Mouse (Mus musculus) gastrocnemius, postnatal 14 days (tissue): ENCODE results near the gene Arhgap28. TPM values are rescaled to one million over a fixed set of nuclear protein-coding genes. Genes with fewer than 3 reads are reported as not detected.
A peak's percentile ranks its signal among the peaks of the same experiment; 100 is the strongest.

Source experiments
- DNase-seq: peaks from one replicate; pipeline ENCODE4 v3.0.0; 2021; ENCODE audit warnings: mixed read lengths
- intact Hi-C: fragments of 180-260 bp; cut with DNase I; formaldehyde crosslinking; loops from one replicate; pipeline ENCODE4 v1.15.1; 2025; ENCODE audit warnings: low total_unique reads
- total RNA-seq, 2 experiments: library from RNA; stranded (reverse); gene quantifications; 2 replicates each; pipeline ENCODE4 v1.2.3; 2021

Arhgap28 gene
- total RNA-seq, 2 experiments from 2014 or later: 3.7 to 5.0 TPM

DNA sequence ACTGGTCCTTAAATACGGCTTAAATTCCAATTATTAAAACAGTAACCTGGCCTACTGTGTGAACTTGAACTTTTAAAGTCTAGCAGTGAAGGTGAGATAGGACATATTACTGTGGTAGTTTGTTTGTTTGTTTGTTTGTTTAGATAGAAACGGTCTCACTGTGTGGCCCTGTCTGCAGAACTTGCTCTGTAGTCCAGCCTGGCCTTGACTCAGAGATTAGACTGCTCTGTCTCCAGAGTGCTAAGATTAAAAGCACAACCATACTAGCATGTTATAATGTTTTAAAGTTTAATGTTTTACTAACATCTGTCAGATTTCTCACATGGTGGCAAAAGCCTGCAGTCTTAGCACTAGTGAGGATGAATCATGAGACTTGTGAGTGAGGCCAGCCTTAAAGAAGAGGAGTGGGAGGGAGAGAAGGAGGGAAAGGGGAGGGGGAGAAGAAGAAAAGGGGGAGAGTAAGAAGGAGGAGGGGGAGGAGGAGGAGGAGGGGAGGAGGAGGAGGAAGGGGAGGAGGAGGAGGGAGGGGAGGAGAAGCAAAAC lies 8.6 kb downstream of the Arhgap28 start:
- DNase-seq: no peak
- intact Hi-C loops: no loop called here

DNA sequence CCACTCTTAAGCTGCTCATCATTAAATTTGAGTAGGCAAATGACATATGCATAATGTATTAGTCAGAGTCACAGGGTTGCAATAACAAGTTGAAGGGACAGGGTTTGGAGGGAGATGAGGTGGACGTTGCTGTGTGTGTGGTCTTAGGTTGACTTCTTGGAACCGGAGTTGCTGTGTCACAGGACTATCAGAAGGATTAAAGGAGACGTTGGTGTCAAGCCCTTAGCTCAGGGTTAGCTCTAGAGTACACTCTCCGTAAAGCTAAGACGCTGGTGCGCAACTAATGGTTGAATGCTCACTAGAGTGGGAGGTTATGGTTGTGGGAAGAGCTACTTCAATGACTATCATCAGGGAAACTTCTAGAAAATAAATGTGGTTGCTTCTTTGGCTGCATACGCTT lies 9.1 kb downstream of the Arhgap28 start:
- DNase-seq: no peak
- intact Hi-C loops: no loop called here

DNA sequence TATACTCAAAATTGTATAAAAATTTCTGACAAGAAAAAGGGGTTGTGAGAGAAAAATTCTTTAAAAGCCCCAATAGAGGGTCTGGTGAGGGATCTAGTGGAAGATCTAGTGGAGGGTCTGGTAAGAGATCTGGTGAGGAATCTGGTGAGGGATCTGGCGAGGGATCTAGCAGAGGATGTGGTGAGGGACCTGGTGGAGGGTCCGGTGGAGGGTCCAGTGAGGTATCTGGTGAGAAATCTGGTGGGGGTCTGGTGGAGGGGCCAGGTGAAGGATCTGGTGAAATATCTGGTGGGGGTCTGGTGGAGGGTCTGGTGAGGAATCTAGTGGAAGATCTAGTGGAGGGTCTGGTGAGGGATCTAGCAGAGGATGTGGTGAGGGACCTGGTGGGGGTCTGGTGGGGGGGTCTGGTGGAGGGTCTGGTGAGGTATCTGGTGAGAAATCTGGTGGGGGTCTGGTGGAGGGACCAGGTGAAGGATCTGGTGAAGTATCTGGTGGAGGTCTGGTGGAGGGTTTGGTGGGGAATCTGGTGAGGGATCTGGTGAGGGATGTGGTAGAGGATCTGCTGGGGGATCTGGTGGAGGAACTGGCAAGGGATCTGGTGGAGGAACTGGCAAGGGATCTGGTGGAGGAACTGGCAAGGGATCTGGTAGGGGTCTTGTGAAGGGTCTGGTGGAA lies 10.4 kb downstream of the Arhgap28 start:
- DNase-seq: no peak
- intact Hi-C loops: no loop called here

DNA sequence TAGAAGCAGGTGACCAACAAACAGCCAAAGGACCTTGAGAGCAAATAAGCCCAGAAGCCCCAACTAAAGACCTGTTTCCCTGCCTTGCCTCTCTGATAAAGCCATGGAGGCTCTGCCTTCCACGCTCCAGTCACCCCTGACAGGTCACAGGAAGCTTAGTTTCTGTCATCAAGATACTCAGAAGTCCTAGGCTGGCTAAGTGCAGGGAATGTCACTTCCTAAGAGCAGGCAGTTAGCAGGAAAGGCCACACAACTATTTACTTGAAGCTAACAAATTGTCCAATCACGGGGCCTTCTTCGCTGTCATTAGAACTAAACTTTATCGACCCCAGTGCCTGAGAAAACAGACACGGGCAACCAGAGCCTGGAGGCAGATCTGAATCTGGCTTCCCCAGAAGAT lies 14.2 kb downstream of the Arhgap28 start:
- no peak for DNase-seq
- intact Hi-C loops: no loop called here

DNA sequence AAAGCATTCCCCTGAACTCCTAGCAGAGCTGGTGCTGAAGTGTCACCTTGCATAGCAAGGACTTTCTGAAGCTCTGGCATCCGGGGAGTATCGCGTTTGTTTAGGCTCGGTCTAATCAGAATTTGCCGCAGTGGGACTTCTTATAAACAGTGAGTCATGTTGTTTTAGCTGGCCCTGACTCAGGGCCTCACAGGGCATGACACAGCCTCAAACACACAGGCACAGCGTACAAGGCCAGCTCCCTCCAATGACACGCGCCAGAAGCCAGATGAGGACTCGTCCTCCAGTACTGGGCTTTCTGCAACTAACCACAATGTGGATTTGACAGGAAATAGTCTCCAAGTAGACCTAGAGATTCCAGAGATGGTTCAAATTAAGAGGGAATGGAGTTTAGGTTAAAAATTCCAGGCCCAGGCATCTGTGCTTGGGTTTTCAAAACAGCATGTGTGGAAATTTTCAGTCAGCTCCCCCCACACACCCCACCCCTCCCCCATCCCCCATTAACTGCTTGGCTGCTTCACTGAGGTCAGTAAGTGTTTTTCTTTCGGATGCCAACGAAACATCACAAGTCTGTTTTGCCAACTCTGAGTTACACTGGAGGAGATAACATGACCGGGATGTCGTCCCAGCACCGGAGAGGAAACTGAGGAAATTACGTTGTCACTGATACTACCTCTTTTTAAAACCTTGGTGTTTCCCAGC lies 14.8 kb downstream of the Arhgap28 start:
- peak; percentile 67 for DNase-seq
- intact Hi-C loops: no loop called here

DNA sequence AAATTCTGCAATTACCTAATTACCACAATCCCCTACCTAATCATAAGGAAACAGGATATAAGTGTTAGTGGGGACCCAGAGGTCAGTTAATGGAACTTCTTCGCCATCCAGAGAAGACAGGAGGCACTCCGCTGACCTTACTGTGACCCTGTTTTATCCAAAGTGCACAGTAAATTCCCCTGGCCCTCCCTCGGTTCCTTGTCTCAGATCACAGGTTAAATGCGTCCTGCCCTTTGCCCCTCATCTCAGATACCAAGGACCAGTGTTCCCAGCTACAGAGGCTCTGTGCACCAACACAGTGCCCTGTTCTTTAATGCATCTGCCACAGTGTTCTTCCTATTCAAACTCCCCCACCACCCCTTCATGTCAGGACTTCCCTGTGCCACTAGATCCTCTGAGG lies 18.4 kb downstream of the Arhgap28 start:
- intact Hi-C loops: no loop called here
- no peak for DNase-seq

DNA sequence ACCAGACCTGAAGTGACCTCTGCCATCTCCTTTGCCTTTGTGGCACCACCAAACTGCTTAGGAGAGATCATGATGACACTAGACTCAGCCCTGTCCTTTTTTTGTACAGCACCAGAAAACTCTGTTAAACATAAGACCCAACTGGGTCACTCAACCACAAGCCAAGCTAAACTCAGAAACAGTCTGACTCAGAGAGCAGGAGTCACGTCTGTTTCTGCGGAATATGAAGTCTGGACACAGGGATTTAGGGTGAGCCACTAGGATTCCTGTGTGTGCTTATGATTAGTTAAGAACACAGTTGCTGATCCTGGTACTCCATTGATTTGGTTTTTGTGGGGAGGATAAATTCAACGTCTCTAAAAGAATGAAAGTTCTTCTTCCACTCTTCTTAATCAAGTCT lies 23.3 kb downstream of the Arhgap28 start:
- intact Hi-C loops: no loop called here
- no peak for DNase-seq

DNA sequence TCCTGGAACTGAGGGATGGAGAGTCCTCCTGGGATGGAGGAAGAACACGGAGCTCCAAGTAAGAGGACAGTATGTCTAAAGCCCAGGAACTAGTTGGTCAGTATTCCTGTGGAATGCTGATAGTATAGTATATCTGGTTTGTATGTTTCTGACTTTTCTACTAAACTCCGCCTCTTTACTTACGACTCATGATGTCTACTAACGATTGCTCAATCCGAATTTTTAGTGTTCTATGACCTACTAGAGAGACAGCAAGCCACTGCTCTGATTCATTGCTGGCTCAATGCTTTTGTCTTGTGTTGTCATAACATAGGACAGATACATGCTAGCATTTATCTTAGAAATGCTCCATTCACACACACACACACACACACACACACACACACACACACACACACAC lies 24.7 kb downstream of the Arhgap28 start:
- DNase-seq: no peak
- intact Hi-C loops: no loop called here

DNA sequence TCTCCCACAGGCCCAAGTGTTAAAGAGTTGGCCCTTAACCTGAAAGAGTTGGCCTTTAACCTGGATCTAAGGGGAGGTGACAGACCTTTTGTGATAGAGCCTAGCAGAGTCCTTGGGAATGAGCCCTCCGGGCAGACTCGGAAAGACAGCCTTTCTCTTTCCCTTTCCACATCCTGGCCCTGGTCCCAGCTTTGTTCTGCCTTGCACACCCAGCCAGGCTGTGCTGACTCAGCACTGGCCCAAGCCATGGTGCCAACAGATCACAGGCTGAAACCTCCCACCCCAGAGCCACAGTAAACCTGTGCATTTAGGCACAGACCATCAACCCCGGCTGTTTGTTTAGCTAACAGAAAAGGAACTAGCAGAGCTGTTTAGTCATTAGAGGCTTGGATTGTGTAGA lies 25.1 kb downstream of the Arhgap28 start:
- DNase-seq: peak; percentile 81
- intact Hi-C loops: no loop called here

DNA sequence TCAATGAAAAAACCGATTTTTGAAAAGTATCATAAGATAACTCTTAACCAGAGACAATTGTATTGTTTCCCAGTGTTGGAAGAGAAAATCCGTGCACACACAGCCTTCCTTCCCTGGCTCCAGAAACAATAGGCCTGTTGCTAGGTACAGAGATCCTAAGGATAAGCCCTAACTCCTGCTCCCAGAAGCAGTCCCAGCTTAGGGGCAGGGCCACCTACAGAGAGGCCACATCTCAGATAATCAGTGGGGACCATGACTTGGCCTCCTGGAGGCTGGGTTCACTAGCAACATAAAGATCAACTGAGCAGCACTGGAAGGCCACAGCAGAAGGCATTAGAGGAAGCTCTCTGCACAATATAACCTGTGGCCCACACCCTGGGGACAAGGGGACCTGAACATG lies 27.5 kb downstream of the Arhgap28 start:
- intact Hi-C loops: no loop called here
- no peak for DNase-seq

DNA sequence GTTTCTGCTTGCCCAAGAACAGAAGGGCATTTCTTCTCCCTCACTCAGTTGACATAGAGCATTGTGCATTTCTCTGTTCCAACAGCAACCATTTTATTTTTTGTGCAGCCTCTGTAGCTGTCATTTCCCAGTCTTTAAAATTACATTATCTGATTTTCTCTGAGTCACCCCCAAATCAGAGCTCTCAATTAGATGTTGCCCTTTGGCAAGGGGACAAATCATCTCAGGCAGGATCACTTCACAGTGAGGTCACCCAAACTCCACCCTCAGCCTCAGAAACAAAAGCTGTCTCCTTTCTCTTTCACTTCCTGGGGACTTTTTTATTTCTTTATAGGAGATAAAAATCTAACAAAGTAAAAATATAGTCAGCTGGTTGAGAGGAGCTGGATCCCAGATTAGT lies 27.9 kb downstream of the Arhgap28 start:
- DNase-seq: no peak
- intact Hi-C loops: no loop called here

DNA sequence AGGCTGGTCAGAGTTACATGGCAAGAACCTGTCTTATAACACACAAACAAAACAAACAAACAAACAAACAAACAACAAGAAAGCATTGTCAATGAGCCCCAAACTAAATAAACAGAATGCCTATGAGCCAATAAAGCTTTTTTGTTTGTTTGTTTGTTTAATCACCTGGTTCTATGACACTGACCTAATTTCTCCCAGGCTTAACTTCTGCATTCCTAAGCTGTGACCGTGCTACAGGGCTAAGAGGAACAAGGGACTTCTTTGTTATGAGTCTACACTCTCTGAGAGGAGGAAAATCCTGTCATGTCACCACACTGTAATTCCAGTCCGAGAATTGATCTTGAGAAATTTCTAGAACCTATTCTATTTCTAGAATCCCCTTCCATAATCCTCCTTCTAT lies 29.2 kb downstream of the Arhgap28 start:
- intact Hi-C loops: no loop called here
- no peak for DNase-seq

DNA sequence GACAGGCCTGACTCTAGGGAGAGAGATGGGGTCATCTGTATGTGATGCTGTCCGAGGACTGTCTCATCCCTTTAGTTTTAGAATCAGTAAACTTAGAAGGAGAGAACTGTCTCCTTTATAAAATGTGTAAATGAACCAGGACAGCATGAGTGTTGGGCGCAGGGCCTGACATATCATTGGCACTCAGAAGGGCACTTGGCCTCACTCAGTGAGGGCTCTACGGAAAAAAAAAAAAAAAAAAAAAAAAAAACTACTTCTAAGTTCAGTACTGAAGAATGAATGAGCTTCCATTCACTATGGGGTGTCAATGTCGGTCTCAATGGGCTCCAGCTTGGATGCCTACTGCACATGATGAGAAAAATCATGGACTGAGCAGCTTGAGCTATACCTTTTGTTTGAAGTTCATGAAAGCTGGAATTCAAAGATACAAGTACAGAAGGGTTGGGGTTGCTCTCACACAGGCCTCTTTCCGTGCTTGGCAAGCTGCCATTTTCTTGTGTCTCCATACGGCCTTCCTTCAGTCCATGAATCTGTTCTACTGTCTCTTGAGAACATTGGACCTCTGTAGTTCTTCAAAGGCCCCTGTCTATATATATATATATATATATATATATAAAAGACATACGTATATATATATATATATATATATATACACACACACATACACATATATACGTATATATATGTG lies 36.9 kb downstream of the Arhgap28 start:
- no peak for DNase-seq
- intact Hi-C loops: no loop called here

DNA sequence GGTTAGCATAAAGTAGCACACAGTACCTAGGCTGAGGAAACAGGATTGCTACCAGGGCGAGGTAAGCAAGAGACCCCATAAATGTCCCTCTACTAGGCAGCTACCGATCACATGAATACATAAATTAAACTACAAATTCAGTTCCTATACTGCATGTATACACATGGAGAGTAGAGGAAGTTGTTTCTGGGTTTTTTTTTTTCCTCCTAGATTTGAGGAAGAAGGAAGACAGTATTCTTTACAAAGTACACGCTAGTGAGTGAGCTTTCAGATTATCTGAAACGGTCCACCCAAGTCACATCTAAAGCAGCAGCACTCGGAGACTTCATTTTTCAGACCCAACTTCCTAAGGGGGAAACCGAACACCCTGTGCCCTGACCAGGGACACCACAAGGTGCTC lies 41.1 kb downstream of the Arhgap28 start:
- no peak for DNase-seq
- intact Hi-C loops: no loop called here

DNA sequence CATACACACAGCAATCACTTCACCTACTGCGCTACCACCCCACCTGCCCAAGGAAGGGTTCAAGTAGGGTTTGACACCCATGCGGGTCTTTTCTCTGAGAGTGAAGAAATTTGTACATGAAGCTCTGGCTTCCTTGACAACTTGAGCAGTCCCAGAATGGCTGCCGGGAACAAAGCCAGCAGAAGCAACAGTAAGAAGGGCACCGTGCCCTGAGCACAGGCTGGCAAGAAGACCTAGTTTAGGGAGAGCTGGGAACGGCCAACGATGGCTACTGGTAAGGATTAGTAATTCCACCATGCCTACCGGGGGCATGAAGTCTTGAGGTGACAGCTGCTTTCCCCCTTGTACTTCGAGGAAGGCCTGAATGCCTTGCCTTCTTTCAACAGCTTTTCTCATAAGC lies 41.9 kb downstream of the Arhgap28 start:
- DNase-seq: peak; percentile 45
- intact Hi-C loops: no loop called here

DNA sequence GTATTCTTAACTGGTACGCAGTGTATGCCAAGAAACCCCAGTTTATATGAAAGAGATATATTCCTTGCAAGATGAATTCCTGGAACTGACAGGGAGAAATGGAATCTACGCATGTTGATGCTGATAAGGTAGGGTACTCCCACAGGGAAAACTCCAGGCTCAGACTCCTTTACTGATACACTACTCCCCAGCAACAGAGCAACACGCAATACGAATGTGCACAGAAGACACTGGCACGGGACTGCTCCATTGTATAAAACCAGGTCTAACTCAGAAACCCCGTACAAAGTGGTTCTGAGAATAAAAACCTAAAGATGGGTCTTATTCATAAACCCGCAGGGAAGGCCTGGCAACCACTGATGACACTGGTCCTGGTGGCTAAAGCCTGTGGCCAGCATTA lies 45.0 kb downstream of the Arhgap28 start:
- DNase-seq: no peak
- intact Hi-C loops: no loop called here

DNA sequence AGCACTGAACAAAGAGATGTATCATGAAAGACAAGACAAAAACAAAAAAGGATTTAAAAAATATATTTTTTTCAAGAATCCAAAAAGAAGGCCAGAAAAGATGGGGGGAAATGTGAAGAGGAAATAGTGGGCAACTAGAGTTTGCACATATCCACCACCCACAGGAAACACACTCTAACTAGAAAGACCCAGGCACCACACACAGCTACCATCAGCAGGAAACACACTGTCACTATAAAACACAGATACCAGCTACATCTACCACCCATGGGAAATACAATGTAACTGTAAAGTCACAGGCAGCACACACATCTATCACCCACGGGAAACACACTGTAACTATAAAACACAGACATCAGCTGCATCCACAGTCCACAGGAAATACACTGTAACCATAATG lies 46.3 kb downstream of the Arhgap28 start:
- intact Hi-C loops: no loop called here
- no peak for DNase-seq

DNA sequence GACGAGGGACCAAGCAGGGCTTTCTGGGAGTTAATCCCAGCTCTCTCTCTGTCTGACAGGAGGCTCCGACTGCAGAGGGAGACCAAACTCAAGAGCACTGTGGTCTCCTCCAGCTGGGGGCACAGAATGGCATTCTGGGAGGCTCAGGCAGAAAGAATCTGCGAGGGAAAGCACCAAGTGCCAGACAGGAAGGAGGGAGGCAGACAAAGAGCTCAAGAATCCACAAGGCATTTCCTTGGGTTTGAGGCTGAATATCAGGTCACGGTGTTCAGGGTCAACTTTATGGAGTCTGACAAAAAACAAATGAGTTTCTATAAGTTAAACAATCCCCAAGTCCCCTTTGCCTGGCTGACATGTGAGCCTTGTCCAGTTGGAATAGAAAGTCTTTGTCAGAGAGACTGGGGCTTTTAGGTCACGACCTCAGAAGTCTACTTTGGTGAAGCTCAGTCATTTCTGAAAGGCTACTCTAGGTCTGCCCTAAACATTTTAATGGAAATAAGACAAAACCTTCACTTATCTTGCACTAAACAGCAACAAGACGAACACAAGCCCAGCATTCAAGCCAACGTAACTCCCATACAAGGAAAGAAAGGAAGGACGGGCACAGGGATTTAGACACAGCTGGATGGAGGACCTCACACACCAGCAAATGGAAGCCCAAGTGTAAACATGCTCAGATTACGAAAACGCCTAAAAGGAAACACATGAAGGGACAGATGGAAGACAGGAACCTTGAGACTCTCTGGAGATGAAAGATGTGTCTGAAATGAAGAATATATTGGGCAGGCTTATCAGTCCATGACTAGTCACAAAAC lies 47.8 kb downstream of the Arhgap28 start:
- intact Hi-C loops: no loop called here
- DNase-seq: no peak

DNA sequence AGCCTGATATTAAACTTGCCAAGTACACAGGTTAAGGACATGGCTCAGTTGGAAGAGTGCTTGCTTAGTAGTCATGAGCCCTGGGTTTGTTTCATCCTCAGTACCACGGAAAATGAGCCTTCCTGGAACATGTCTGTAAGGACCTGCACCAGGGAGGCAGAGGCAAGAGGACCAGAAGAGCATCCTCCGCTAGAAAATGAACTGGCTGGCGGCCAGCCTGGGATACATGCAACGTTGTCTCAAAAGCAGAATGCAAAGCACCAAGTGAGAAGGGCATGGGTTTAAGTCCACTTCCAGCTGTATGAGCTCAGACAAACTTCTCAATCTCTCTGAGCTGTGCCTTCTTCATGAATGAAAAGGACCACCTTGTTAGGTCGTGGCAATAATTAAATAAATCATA lies 49.0 kb downstream of the Arhgap28 start:
- no peak for DNase-seq

More for the DNA sequence above, 49.0 kb downstream of the Arhgap28 start:
- intact Hi-C loops: no loop called here
